Mouse (Mus musculus) liver, embryonic 15.5 days (tissue): ENCODE measurements around the gene Olfr553. TPM values are rescaled to one million over a fixed set of nuclear protein-coding genes. Genes with fewer than 3 reads are reported as not detected.
"Not testable (repeated sequence)": the region's sequence is repeated elsewhere in the genome, so short reads cannot be mapped to it uniquely, and the experiment has no call there.

Experiments
- ATAC-seq: fragments of 200-750 bp; cut with Nextera tagmentation; 2 replicates; pipeline ENCODE4 v1.8.0; 2017; ENCODE audit warnings: moderate number of reproducible peaks, mild to moderate bottlenecking, moderate library complexity; ENCODE audit not compliant: insufficient read depth
- H3K27ac ChIP-seq: fragments of 300-500 bp; sonication (generic); replicated peaks from 2 replicates; pipeline ENCODE4 v1.5.1; 2015; ENCODE audit warnings: mild to moderate bottlenecking, inconsistent platforms
- H3K27me3 ChIP-seq: fragments of 300-500 bp; sonication (generic); 2 replicates; pipeline ENCODE4 v1.6.1; 2015; ENCODE audit warnings: mild to moderate bottlenecking, inconsistent platforms
- H3K36me3 ChIP-seq: fragments of 300-500 bp; sonication (generic); replicated peaks from 2 replicates; pipeline ENCODE4 v1.6.1; 2015; ENCODE audit warnings: moderate library complexity, mild to moderate bottlenecking, inconsistent platforms
- H3K4me1 ChIP-seq: fragments of 300-500 bp; sonication (generic); replicated peaks from 2 replicates; pipeline ENCODE4 v1.6.1; 2015; ENCODE audit warnings: inconsistent platforms
- H3K4me2 ChIP-seq: fragments of 300-500 bp; sonication (generic); 2 replicates; pipeline ENCODE4 v1.6.1; 2015; ENCODE audit warnings: moderate library complexity, mild to moderate bottlenecking, inconsistent platforms
- H3K4me3 ChIP-seq: fragments of 300-500 bp; sonication (generic); replicated peaks from 2 replicates; pipeline ENCODE4 v1.5.1; 2015; ENCODE audit warnings: mild to moderate bottlenecking, inconsistent platforms
- H3K9ac ChIP-seq: fragments of 300-500 bp; sonication (generic); 2 replicates; pipeline ENCODE4 v1.6.1; 2015; ENCODE audit warnings: moderate library complexity, mild to moderate bottlenecking, inconsistent platforms
- H3K9me3 ChIP-seq: fragments of 300-500 bp; sonication (generic); replicated peaks from 2 replicates; pipeline ENCODE4 v1.6.1; 2016; ENCODE audit warnings: inconsistent platforms
- WGBS: fragments of 180-500 bp; shearing (Covaris S2); methylation state at CpG from one replicate; pipeline ENCODE4 v1.1.7; 2015; ENCODE audit warnings: mixed read lengths; ENCODE audit not compliant: insufficient replicate concordance; 5-methylcytosine and 5-hydroxymethylcytosine counted together
- polyA plus RNA-seq: library from polyadenylated mRNA; unstranded; fragments of >200 nt; fragmentation: Nextera tagmentation; extraction: Ambion mirVana; gene quantifications from 2 replicates; pipeline ENCODE4 v1.2.1, GENCODE M21; 2015

Gene Olfr553
- not detected in 2 replicates for polyA plus RNA-seq

- Histone ChIP-seq H3K27me3 (no peaks in the 10 kb centered on the region), H3K9me3 (no peaks in the 10 kb centered on the region), H3K9ac (no peak within 1 kb of the TSS), H3K4me2 (no peak within 1 kb of the TSS), H3K4me3 (no peak within 1 kb of the TSS), H3K36me3 (no peaks in the 10 kb centered on the region), H3K27ac (no peak within 1 kb of the TSS), H3K4me1 (no peaks in the 10 kb centered on the region)
- ATAC-seq: no peak
Observed at GRCm38 (mm10) chr7:102618118-102618517, at the start of gene Olfr553. TSS of gene Olfr553 (minus strand) at chr7:102618218.

- no peak for ATAC-seq
- Histone ChIP-seq H3K27ac (no peak overlapping the region), H3K4me1 (no peaks in the 10 kb centered on the region), H3K9ac (no peak overlapping the region), H3K36me3 (no peaks in the 10 kb centered on the region), H3K9me3 (no peaks in the 10 kb centered on the region), H3K27me3 (no peaks in the 10 kb centered on the region), H3K4me3 (no peak overlapping the region), H3K4me2 (no peak overlapping the region)
- 25% methylated on average over 2 of the region's 2 CpGs for WGBS
Observed at GRCm38 (mm10) chr7:102665378-102665777, 47.4 kb upstream of the Olfr553 start.

GRCm38 (mm10) chr7:102664599-102664998 is 46.6 kb upstream of the Olfr553 start, which contains the start of gene Olfr556:
TSS of gene Olfr556 (plus strand) at chr7:102664899.
- no peak within 1 kb of the TSS for H3K4me3 ChIP-seq
- no peaks in the 10 kb centered on the region for H3K27me3 ChIP-seq
- H3K4me2 ChIP-seq: no peak within 1 kb of the TSS
- H3K36me3 ChIP-seq: no peaks in the 10 kb centered on the region
- H3K27ac ChIP-seq: no peak within 1 kb of the TSS
- no peaks in the 10 kb centered on the region for H3K4me1 ChIP-seq
- H3K9me3 ChIP-seq: no peaks in the 10 kb centered on the region
- no peak for ATAC-seq
- WGBS: 41% methylated on average over 3 of the region's 3 CpGs
- H3K9ac ChIP-seq: no peak within 1 kb of the TSS

GRCm38 (mm10) chr7:102658523-102658922 is 40.5 kb upstream of the Olfr553 start, which contains the start of gene Olfr555:
TSS of gene Olfr555 (plus strand) at chr7:102658823.
- no peak within 1 kb of the TSS for H3K4me2 ChIP-seq

DNA sequence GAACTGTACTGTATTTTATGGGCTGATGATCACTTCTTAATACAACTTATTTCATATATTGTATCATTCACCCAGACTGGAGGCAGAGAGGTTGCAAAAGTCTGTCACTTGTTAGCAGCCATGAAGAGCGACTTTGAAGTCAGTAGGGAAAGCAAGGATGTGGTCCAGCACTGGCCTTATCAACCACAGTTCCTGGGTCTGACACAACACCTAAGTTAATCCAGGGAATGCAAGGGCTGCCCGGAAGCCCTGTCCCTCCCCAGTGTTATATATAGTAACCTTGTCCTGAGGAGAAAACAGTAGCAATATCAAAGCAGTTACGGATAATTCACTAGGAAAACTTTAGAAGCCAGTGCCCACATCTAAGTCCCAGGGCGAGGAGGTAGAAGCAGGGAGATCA is 26.9 kb upstream of the Olfr553 start:
- not testable (repeated sequence) for H3K4me2 ChIP-seq, H3K9me3 ChIP-seq, H3K36me3 ChIP-seq, H3K27ac ChIP-seq, H3K4me1 ChIP-seq, H3K4me3 ChIP-seq, ATAC-seq, H3K27me3 ChIP-seq, H3K9ac ChIP-seq
- 69% methylated on average over 4 of the region's 4 CpGs for WGBS

More at GRCm38 (mm10) chr7:102658523-102658922, 40.5 kb upstream of the Olfr553 start, which contains the start of gene Olfr555:
- Histone ChIP-seq H3K4me1 (no peaks in the 10 kb centered on the region), H3K27ac (no peak within 1 kb of the TSS), H3K4me3 (no peak within 1 kb of the TSS), H3K9ac (no peak within 1 kb of the TSS), H3K9me3 (no peaks in the 10 kb centered on the region), H3K27me3 (no peaks in the 10 kb centered on the region), H3K36me3 (no peaks in the 10 kb centered on the region)
- no peak for ATAC-seq
- WGBS: 48% methylated on average over 1 of the region's 1 CpGs

- Histone ChIP-seq H3K4me1 (no peaks in the 10 kb centered on the region), H3K36me3 (no peaks in the 10 kb centered on the region), H3K9me3 (no peaks in the 10 kb centered on the region), H3K27me3 (no peaks in the 10 kb centered on the region), H3K4me3 (no peak within 1 kb of the TSS), H3K27ac (no peak within 1 kb of the TSS), H3K4me2 (no peak within 1 kb of the TSS), H3K9ac (no peak within 1 kb of the TSS)
- no peak for ATAC-seq
- 35% methylated on average over 1 of the region's 1 CpGs for WGBS
Observed at GRCm38 (mm10) chr7:102638132-102638531, 20.1 kb upstream of the Olfr553 start, which contains the start of gene Olfr554. TSS of gene Olfr554 (plus strand) at chr7:102638432.

- H3K4me3 ChIP-seq: no peak overlapping the region
- no peak for ATAC-seq
- no peaks in the 10 kb centered on the region for H3K4me1 ChIP-seq
- no peak overlapping the region for H3K9ac ChIP-seq
- no peak overlapping the region for H3K4me2 ChIP-seq
- no peaks in the 10 kb centered on the region for H3K36me3 ChIP-seq
- H3K27ac ChIP-seq: no peak overlapping the region
- WGBS: 13% methylated on average over 3 of the region's 3 CpGs
- H3K27me3 ChIP-seq: no peaks in the 10 kb centered on the region
- no peaks in the 10 kb centered on the region for H3K9me3 ChIP-seq
Observed at GRCm38 (mm10) chr7:102636665-102637064, 18.6 kb upstream of the Olfr553 start.

GRCm38 (mm10) chr7:102620368-102620767 is 2.4 kb upstream of the Olfr553 start:
- WGBS: 77% methylated on average over 19 of the region's 19 CpGs
- not testable (repeated sequence) for H3K36me3 ChIP-seq, H3K27ac ChIP-seq, H3K4me2 ChIP-seq, ATAC-seq, H3K27me3 ChIP-seq, H3K9ac ChIP-seq, H3K9me3 ChIP-seq, H3K4me1 ChIP-seq, H3K4me3 ChIP-seq

GRCm38 (mm10) chr7:102619608-102620007 is 1.6 kb upstream of the Olfr553 start:
- H3K27me3 ChIP-seq: no peaks in the 10 kb centered on the region
- no peak overlapping the region for H3K9ac ChIP-seq
- H3K9me3 ChIP-seq: no peaks in the 10 kb centered on the region
- no peak overlapping the region for H3K4me3 ChIP-seq
- no peaks in the 10 kb centered on the region for H3K36me3 ChIP-seq
- no peak for ATAC-seq
- 39% methylated on average over 5 of the region's 5 CpGs for WGBS
- H3K27ac ChIP-seq: no peak overlapping the region
- H3K4me1 ChIP-seq: no peaks in the 10 kb centered on the region
- H3K4me2 ChIP-seq: no peak overlapping the region

GRCm38 (mm10) chr7:102597378-102598031 is 20.5 kb downstream of the Olfr553 start, which contains the start of gene Olfr552:
TSS of gene Olfr552 (plus strand) at chr7:102597770.
- no peak within 1 kb of the TSS for H3K4me2 ChIP-seq
- no peak for ATAC-seq
- WGBS: 36% methylated on average over 1 of the region's 1 CpGs
- no peak within 1 kb of the TSS for H3K27ac ChIP-seq
- no peaks in the 10 kb centered on the region for H3K27me3 ChIP-seq
- no peaks in the 10 kb centered on the region for H3K9me3 ChIP-seq
- no peaks in the 10 kb centered on the region for H3K36me3 ChIP-seq
- no peak within 1 kb of the TSS for H3K4me3 ChIP-seq
- no peak within 1 kb of the TSS for H3K9ac ChIP-seq
- H3K4me1 ChIP-seq: no peaks in the 10 kb centered on the region

DNA sequence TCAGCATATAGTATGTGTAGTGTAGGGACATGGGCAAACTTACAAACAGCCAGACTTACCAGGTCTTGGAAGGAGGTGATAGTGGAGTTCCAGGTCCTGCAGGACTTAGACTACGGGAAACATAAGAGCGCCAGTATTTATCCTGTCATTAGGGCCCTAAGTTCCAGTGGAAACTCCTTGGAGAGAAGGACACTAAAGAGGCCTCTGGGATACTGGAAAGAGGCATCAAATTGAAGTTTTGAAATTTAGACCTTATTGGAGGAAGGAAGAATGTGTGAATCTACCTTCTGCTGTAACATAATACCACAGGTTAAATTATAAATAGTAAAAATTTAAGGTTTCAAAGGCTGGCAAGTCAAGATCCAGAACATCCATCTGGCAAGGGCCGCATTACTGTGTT is 26.2 kb downstream of the Olfr553 start, which contains the start of gene Olfr551:
Gene Olfr551, minus strand, starts transcription at position 101 of the 400 bp plus-strand sequence.
- no peak within 1 kb of the TSS for H3K4me3 ChIP-seq
- 79% methylated on average over 3 of the region's 3 CpGs for WGBS
- no peaks in the 10 kb centered on the region for H3K4me1 ChIP-seq
- H3K36me3 ChIP-seq: no peaks in the 10 kb centered on the region
- H3K9ac ChIP-seq: no peak within 1 kb of the TSS
- no peak within 1 kb of the TSS for H3K27ac ChIP-seq
- H3K27me3 ChIP-seq: no peaks in the 10 kb centered on the region
- H3K4me2 ChIP-seq: no peak within 1 kb of the TSS
- H3K9me3 ChIP-seq: no peaks in the 10 kb centered on the region
- ATAC-seq: no peak

- H3K27me3 ChIP-seq: no peaks in the 10 kb centered on the region
- H3K4me1 ChIP-seq: no peaks in the 10 kb centered on the region
- no peak overlapping the region for H3K27ac ChIP-seq
- no peak overlapping the region for H3K9ac ChIP-seq
- no peak overlapping the region for H3K4me2 ChIP-seq
- ATAC-seq: no peak
- no peaks in the 10 kb centered on the region for H3K9me3 ChIP-seq
- H3K36me3 ChIP-seq: no peaks in the 10 kb centered on the region
- H3K4me3 ChIP-seq: no peak overlapping the region
- 10% methylated on average over 6 of the region's 6 CpGs for WGBS
Observed at GRCm38 (mm10) chr7:102575998-102576397, 42.0 kb downstream of the Olfr553 start.
